Mouse (Mus musculus) ovary, postnatal 10 days (tissue): ENCODE results near the gene Acsbg2.
"Not testable (repeated sequence)": the region's sequence is repeated elsewhere in the genome, so short reads cannot be mapped to it uniquely, and the experiment has no call there.

ENCODE experiments used
- DNase-seq: peaks from one replicate; pipeline ENCODE4 v3.0.0; 2022; ENCODE audit warnings: low spot score

The Acsbg2 gene

DNA sequence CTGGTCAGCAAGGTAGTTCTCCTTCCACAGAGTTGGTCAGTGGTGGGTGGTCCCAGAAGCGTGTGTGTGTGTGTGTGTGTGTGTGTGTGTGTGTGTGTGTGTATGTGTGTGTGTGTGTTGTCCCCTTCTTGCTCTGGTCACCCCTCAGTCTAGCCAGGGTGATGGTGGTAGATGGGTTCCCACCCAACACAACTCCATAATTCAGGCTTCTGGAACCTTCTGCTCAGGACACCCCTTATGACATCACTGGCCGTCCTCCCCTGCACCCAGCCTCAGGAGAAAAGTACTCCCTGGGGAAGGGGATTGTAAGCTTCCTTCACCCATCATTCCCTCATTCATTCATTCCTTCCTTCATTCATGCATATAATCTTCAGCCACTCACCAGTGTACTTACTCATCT lies at the start of gene Acsbg2:
Gene Acsbg2 (minus strand): TSS at position 211 of the 400 bp plus-strand sequence.
- DNase-seq = no peak

DNA sequence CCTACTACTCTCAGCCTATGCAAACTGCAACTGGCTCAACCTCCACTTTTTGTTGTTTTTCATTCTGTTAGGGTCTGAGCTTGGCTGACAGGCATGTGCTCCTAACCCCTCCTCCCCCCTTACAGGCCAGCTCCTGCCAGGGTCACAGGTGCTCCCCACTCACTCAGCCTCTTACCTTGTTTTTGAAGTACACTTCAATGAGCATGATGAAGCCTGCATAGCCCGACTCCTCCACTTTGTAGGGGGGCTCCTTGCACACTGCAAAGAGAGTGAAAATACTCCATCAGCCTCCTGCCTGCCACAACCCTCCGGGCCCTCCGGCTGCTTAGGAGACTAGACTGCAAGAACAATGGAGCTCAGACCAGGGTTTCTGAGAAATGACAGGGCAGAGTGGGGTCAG lies 45.5 kb upstream of the Acsbg2 start:
- no peak for DNase-seq

- DNase-seq = no peak
Observed at GRCm38 (mm10) chr17:56917166-56917565, 42.9 kb upstream of the Acsbg2 start.

DNA sequence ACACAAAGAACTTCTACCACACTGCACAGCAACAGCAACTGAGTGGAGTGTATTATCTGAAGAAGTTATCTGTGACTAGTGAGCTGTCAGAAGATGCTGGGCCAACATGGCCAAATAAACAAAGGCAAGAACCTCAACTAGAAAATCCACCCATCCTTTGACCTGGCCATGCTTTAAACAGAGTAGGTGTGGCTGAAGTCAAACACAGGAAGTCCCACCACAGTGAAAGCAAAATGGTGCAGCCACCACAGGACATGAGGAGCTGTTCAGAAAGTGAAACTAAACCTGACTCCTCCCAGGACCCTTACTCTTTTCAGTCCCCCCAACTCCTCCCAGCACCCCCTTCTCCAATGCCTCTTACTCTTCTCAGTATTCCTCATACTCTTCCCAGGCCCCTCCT lies 39.2 kb upstream of the Acsbg2 start:
- DNase-seq = no peak

GRCm38 (mm10) chr17:56913023-56913422 lies 38.8 kb upstream of the Acsbg2 start:
- DNase-seq = no peak

GRCm38 (mm10) chr17:56909764-56910163 lies 35.5 kb upstream of the Acsbg2 start:
- DNase-seq = not testable (repeated sequence)

- no peak for DNase-seq
Observed at GRCm38 (mm10) chr17:56907887-56908286, 33.6 kb upstream of the Acsbg2 start.

DNA sequence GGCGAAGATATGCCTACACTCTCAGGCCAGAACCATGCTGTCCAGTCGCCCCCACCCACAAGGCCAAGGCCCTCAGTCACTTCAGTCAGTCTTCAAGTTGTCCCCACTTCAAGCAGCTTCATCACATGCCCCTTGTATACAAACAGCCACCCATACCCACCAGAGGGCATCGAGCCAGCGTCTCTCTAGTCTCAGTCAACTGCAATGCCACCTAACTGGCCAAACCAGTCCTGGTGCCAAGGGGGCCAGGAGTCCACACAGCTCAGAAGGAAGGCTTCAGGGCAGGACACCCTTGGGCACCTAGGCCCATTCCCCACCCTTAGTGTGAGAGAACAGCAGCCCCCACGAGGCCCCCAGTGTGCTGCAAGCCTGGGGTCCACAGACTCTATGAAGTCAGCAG lies 32.8 kb upstream of the Acsbg2 start:
- no peak for DNase-seq

- no peak for DNase-seq
Observed at GRCm38 (mm10) chr17:56906166-56906565, 31.9 kb upstream of the Acsbg2 start.

DNA sequence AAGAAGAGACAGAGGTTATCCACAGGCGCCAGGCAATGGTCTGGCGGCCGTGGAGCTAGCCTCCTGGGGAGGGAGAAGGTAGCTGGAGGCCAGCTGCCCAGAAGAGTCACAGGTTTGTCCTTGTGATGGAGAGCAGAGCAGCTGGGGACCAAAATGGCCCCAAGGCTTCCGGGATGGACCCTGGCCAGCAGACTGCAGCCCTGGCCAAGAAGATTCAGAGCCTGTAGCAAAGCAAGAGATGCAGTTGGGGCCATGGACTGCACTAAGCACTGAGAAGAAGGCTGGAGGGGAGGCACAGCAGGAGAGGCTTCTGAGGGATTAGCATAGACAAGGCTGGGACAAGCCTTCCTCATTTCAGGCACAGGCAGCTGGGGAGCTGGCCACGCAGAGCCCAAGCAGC lies 28.5 kb upstream of the Acsbg2 start:
- DNase-seq = no peak

DNA sequence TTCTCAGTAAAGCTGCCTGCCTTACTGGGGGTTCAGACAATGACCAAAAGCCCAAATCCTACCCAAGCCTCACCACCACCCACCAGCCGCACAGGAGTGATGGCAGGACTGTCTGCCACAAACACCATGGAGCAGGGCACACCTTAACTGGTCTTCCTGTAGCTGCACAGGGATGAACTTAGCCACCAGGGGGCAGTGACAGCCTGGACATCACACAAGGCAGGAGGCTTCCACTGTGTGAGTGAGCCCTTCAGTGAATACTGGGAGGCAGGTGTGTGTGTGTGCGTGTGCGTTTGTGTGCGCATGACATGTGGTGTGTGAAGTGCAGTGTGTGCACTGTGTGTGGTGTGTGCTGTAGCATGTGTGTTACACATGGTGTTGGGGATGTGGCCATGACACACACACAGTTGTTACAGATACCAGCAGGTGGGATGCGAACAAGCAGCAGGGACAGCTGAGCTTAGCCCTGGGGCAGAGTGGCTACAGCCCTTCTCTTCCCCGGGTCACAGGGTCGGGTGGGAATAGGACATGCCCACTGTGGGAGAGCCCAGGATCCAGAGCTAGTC lies 23.5 kb upstream of the Acsbg2 start:
- DNase-seq = peak; percentile 42

DNA sequence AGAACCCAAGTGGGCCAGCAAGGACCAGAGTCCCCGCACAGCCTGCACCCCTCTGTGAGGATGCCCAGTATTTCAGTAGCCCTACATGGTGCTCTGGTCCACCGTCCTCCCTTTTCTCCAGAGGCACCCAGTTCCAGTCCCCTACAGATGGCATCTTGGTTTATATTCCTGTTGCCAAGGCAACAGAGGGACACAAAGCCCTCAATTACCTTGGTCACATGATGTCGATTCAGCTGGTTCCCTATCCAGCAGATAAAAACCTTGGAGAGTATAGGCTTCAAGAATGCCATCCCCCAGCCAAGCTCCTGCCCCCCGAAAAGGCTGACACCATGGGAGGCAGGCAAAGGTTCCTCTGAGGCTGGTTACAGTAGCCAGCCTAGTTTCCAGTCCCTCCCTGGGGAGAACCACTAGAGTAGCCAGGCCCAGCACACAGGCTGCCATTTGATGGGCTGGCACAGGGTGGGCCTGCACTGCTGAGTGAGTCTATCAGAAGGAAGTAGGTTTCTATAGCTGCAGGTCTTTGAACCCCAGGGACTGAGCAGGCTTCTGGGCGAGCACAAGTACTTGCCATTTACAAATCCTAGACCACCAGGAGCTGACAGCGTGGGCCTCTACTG lies 22.4 kb upstream of the Acsbg2 start:
- DNase-seq = no peak

GRCm38 (mm10) chr17:56895368-56895918 lies 21.2 kb upstream of the Acsbg2 start:
- no peak for DNase-seq

DNA sequence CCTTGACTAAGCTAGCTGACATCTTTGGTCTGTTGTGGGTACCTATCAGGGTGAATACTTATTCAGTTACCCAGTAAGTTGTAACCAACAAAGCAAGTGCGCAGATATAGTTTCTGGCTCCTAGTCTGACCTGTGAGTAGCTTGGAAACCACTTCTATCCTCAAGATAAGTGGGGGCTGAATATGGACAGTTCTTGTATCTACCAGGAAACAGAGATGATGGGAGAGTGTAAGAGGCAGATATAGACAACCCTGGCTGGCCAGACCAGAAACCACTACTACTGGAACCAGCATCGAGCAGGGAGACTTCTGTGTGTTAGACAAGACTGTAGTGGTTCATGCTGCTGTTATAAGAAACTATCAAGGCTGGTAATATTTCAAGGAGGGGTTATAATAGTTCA lies 15.8 kb upstream of the Acsbg2 start:
- no peak for DNase-seq

DNA sequence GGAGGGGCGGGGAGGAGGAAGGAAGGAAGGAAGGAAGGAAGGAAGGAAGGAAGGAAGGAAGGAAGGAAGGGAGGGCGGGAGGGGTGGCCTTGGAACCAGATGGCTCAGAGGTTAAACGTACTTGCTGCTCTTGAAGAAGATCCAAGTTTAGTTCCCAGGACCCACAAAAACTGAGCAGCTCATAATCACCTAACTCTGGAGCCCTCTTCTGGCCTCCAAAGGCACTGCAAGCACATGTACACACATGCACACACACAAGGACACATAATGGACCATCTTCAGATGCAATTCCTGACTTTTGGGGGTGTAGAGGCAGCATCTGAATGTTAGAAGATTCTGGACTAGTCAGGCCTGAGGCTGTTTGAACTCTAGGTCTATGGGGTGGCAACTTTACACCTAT lies 13.8 kb upstream of the Acsbg2 start:
- DNase-seq = no peak

DNA sequence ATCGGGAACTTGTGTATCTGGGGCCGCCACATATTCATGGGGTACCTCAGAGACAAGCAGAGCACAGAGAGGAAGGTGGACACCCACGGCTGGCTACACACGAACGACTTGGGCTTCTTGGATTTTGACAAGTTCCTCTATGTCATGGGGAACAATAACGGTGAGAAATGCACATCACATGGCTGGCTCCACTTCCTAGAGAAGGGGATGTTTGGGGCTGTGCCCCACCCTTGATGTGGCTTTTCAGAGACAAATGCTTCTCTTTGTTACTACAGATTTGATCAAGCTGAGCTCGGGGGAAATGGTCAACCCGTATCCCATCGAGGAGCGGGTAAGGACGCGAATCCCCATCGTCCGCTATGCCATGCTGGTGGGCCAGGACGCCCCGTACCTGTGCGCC lies 10.6 kb upstream of the Acsbg2 start:
- DNase-seq = no peak

- DNase-seq = no peak
Observed at GRCm38 (mm10) chr17:56884331-56884730, 10.1 kb upstream of the Acsbg2 start.

DNA sequence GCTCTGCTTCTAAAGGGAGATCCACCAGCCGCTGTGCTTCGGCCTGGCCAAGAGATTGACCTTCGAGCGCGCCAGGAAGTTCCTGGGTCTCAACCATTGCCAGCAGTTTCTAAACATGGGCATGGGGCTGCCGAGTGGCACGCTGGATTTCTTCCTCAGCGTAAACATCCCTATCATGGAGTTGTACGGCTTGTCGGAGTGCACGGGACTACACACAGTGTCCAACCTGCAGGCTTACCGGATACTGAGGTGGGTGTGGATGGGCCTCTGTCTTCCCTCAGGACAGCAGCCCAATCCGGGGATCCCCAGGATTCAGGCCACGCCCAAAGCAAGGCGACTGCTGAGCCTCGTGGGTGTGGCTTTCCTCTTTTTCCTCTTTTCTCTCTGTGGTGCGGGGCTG lies 9.4 kb upstream of the Acsbg2 start:
- no peak for DNase-seq

- DNase-seq = no peak
Observed at GRCm38 (mm10) chr17:56877426-56877825, 3.2 kb upstream of the Acsbg2 start.

DNA sequence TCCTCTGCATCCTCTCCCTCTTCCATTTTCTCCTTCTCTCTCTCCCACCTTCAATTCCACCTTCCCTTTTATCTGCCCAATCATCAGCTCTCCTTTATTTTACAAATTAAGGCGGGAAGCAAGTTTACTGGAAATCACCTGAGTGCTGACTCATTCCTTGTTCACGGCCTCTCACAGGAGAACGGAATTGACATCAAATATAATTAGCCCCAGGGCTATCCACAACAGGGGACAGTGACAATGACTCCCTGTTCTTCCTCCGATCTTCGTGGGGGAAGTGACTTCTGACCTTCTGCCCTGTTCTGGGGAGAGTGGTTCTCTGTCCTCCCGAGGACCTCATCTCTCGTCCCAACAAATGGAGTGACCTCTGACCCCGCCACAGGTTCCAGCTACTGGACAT lies 2.7 kb upstream of the Acsbg2 start:
- DNase-seq = no peak

DNA sequence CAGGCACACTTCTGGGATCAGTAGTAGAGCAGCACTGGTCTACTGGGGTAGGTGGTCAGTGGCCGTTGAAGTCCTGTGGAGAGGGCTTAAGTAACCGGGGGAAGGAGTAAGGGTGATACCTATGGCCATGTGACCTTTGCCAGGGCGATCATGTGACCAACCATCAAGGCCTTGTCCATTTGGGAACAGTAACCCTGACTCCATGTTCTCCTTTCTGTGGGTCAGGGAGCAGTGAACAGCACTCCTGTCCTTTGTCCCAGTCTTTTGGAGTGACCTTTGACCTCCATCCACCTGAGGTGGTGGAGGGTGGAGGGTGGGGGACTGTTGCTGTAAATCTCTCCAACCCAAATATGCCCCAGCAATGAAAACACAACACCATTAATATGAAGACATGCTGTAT lies 2.2 kb upstream of the Acsbg2 start:
- no peak for DNase-seq

DNA sequence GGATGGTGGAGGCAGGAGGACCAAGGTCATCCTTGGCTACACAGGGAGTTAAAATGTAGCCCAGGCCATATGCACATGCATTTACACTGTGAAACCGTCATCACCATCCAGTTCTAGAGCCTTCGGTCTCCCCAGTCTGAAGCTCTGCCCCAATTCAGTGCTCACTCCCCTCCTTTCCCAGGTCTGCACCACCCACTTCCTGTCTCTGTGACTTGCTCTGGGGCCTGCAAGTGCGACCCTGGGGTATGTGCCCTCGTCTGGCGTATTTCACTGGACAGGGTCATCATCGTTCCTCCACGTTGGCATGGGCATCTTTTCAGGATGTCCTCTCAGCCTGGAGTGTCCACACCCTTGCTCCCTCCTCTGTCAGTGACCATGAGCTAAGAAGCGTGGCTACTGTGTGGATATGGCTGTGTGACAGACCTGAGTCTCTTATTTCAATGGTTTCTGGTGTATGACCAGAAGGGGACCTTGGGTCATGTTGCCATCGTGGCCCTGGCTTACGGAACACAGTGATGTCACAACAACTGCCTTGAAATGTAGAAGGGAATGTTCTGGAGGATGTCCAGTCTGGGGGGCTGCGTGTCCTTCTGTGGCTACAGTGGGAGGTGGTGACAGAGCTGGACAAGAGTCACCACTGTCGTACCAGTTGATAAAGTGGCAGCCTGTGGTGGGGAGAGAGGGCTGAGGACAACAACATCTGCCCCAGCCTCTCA lies 847 bp upstream of the Acsbg2 start, which contains the start of gene 1700061G19Rik:
Gene 1700061G19Rik (plus strand): TSS at position 542 of the 716 bp plus-strand sequence.
- DNase-seq = no peak

DNA sequence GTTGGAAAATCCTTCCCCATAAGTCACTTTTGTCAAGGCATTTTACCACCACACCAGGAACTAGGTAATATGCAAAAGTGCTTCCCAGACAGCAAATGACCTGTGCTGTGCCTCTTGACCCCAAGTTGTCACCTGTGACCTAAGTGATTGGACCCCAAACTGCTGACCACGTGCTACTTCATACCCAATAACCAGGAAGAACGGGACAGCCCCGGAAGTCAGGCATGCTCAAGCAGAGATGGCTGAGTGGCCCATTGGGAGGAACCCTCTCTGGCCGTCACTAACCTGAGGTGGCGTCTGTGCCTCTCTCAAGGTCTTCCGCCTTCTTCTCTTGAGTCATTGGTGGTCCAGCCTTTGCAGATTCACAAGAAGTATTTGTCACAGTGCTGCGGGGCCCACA lies 1.7 kb downstream of the Acsbg2 start:
- no peak for DNase-seq
